Mouse (Mus musculus): ENCODE results near the gene Efnb1.
"Not testable (repeated sequence)": the region's sequence is repeated elsewhere in the genome, so short reads cannot be mapped to it uniquely, and the experiment has no call there.

Efnb1 gene

DNA sequence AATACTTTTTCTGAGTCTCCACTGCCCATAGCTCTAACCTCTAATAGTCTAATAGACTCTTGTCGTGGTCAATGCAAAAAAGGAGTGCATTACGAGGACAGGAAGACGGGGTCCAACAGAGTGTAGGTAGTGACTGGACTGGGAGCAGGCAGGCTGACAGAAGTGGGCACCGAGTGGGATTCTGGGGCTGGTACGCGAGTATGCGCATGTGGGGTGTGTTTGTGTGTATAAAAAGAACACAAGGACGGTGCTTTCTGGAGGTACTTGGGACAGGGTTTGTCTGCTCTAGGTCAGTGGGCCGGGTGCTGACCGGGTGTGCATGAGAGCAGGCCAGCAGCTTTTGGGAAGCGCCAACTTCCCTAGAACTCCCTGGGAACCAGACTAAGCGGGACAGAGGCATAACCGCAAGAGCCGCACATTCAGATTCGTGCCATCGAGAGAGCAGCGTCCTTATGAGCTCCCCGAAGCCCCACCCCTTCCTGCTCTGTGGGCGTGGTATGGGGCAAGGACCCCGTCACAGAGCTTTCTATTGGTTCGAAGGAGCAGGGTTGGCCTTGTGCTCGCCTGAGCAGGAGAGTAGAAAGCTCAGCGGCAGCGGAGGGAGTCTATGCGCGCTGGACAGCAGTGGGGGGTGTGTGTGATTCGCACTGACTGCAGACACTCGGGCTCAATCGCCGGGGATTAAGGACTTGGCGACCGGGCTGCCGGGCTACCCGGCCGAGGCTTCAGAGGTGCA is at the start of gene Efnb1:
Gene Efnb1 (plus strand): TSS at position 608 of the 736 bp plus-strand sequence.
- DNase-seq (ENCODE audit: low read depth, low spot score), result peak; percentile 84

- no peak for DNase-seq (ENCODE audit: low read depth, low spot score)
These were observed 43.2 kb upstream of the Efnb1 start for GRCm38 (mm10) chrX:99092704-99093103.

DNA sequence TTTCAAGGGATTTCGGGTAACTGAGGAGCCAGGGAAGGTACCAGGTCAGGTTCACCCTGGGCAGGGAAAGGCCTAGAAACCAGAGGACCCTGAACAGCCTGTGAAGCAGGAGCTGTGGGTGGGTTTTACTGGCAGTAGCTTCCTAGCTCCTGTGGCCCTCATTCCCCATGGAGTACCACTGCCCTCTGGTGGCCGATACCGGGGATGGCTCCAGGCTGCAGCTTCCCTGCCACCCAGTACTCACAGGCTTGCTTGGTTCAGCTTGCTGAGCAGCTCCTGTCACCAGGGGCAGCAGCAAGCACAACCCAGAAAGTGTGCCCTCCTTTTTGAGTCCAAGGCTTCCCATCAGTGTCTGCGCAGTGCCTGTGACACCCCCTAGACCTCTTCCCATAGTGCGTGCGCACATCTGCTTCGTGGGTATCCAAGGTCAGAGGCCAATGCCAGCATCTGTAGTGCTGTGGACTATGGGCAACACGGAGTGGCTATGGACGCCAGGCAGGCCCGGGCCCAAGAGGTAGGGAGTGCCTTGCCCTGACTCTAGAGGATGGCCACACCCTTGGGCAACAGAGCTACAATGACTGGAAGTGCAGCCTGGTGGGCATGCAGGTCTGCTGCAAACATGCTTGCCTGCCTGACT is 24.7 kb upstream of the Efnb1 start:
- DNase-seq (ENCODE audit: low read depth, low spot score), result not testable (repeated sequence)

DNA sequence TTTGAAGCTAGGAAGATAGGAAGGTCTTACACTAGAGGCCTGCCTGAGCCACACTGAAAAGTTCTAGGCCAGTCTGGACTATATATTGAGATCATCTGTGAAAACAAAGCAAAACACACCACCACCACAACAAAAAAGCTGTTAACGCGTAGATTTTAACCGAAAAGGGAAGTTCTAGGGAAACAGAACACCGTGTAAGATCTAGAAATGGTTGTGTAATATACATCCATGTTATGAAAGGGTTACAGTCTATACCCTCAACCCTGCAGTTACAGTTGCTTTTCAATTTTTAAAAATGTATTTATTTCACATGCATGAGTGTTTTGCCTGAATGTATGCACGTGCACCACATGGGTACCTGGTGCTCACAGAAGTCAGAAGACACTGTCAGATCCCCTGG is 16.4 kb upstream of the Efnb1 start:
- DNase-seq (ENCODE audit: low read depth, low spot score), result no peak

GRCm38 (mm10) chrX:99130059-99130458 is 5.9 kb upstream of the Efnb1 start:
- DNase-seq (ENCODE audit: low read depth, low spot score), result no peak

DNA sequence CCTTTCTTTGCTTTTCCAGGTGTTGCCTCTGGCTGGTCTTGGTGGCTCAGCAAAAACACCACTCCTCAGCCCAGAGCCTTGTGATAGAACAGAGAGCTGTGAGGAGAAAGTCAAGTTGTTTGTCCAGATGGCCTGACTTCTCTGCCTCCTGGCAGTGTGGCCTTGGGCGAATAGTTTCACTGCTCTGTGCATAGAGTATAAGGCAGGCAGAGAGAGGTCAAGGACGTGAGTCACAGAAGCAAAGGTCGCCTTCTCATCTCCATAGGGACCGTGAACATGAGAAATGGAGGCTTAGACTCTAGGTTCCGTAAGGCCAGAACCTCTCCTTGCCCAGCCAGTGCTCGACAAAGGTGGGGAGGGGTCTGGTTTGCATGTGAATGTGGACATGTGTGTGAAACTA is 3.4 kb upstream of the Efnb1 start:
- no peak for DNase-seq (ENCODE audit: low read depth, low spot score)

GRCm38 (mm10) chrX:99134891-99135290 is 1.0 kb upstream of the Efnb1 start:
- DNase-seq (ENCODE audit: low read depth, low spot score), result no peak

- no peak for DNase-seq (ENCODE audit: low read depth, low spot score)
These were observed 569 bp downstream of the Efnb1 start for GRCm38 (mm10) chrX:99136431-99136966.

- DNase-seq (ENCODE audit: low read depth, low spot score), result no peak
These were observed 1.4 kb downstream of the Efnb1 start for GRCm38 (mm10) chrX:99137143-99137870.

DNA sequence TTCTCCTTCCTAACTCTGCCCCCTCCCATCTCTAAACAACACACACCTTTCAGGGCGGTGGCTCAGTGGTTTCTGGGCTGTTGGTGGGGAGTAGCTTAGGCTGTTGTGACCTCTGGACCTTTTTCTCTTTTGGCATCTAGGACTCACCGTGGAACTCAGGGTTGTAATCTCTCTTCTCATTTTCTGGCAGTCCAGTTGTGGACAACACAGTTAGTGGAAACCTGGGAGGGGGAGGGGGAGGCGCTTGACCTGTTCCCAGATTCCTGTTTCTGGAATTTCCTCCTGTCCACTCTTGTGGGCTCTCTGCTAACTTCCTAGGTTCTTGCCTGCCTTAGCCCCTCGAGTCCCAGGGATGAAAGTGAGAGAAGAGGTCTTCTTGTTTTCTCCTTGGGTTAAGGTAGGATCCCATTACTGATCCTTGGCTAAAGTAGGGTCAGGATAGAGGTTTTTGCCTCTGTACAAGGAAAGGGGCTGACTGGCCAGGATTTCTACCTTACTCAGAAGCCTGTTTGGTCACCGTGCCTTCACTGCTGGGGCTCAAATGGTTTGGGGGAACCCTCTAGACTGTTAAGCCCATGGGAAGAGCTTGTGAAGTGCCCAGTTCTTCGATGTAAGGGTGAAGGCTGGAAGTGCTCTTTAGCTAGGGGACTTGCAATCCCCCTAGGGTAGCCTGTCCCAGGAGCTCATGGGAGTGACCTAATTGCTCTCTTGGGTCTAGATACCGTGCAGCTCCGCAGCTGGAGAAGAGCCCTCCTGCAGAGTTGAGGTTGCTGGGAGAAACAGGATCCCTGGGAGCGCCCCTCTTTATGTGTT is 2.2 kb downstream of the Efnb1 start:
- DNase-seq (ENCODE audit: low read depth, low spot score), result no peak

- no peak for DNase-seq (ENCODE audit: low read depth, low spot score)
These were observed 5.1 kb downstream of the Efnb1 start for GRCm38 (mm10) chrX:99141079-99141478.

DNA sequence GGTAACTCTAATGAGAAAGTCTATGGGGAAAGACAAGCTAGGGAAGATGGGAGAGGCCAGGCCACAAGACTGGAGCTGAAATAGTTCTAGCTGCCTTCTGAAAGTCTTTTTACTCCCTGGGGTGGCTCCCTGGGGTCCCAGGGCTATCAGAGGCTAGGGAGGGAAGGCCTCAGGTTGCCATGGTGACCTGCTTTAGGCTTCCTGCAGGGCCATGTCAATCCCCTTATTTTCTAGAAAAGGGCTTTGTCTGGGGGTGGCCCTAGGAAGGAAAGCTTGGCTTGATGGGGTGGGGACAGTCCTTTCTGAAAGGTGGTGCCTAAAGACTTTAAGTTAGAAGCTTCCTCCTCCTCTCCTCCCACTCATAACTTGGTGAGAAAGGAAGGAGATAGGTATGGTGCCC is 6.0 kb downstream of the Efnb1 start:
- DNase-seq (ENCODE audit: low read depth, low spot score), result no peak

GRCm38 (mm10) chrX:99145561-99145960 is 9.6 kb downstream of the Efnb1 start:
- no peak for DNase-seq (ENCODE audit: low read depth, low spot score)

- DNase-seq (ENCODE audit: low read depth, low spot score), result no peak
These were observed 12.4 kb downstream of the Efnb1 start for GRCm38 (mm10) chrX:99148061-99148905.

DNA sequence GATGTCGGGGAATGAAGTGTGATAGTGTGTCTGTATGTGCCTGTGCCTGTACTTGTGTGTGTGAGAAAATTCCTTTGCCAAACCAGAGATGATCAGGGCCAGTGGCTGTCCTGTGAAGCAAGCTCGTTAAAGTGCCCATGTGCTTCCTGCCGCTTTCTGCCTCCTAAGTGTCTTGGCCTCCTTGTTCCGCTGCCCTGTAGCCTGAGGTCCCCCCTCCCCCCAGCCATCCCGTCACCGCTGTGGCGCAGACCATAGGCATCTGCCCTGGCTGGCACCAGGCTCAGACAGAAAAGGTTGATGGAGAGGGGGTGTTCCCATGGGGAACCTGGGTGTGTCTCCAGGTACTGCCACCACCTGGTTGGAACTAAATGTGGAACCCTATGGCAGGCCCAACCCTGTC is 13.1 kb downstream of the Efnb1 start:
- no peak for DNase-seq (ENCODE audit: low read depth, low spot score)

DNA sequence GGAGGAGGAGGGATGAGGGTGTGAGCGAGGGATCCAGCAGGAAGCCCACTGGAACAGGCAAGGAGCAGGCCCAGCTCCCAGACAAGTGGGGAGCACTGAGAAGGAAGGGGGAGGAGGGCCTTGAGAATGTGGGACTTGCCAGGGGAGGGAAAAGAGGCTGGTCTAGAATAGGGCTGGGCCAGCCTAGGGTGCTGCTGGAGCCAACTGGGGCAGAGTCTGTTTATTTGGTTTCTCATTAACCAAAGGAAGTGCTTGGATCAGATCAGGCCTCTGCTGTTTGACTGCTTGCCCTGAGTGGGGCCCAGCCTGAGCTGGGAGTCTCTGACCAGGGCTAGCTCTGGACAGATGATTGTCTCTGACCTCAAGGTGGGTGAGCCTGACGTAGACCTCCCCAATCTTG is 14.0 kb downstream of the Efnb1 start:
- DNase-seq (ENCODE audit: low read depth, low spot score), result no peak

DNA sequence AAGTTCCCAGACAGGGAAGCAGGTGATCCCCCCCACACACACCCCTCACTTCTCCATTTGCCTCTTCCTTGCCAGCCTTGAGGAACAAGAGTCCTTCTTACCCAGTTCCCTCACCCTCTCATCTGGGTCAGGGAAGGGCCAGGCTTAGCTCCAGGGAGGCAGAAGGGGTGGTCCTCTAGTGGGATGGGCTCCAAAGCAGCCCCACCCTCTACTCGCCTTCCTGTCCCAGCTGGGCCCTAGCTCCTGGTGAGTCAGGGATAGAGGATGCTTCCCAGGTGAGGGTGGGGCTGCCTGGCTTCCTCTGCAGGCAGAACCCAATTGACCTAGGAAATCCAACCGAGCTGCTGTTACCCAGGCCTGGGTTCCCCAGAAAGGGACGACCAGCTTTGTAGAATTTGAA is 14.8 kb downstream of the Efnb1 start:
- DNase-seq (ENCODE audit: low read depth, low spot score), result no peak

GRCm38 (mm10) chrX:99151434-99151833 is 15.5 kb downstream of the Efnb1 start:
- no peak for DNase-seq (ENCODE audit: low read depth, low spot score)

DNA sequence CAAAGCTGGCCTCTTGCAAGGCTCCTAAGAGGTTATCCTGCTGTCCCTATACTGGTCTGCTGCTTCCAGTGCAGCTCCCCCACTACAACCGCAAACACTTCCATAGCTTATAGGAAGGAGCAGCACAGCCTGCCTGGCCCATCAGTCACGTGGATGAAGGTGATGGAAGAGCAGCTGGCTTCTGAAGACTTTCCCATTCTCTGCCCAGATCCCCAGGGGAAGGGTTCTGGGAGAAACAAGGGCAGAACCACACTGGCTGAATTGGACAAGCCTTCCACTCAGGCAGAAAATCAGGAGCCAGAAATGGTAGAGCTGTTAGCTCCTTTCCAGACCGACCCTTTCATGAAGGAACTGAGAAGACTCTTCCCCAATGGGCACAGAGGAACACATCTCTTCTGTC is 16.2 kb downstream of the Efnb1 start:
- DNase-seq (ENCODE audit: low read depth, low spot score), result no peak

GRCm38 (mm10) chrX:99152566-99153265 is 16.8 kb downstream of the Efnb1 start:
- DNase-seq (ENCODE audit: low read depth, low spot score), result no peak
